ENCODE assay signal across 21 mouse cellular contexts in genomic region chr5:75704584-75705175, GRCm38 (mm10).
DNase-seq lines count a peak whose midpoint lies in the region; ATAC-seq and TF ChIP-seq lines count a peak whose summit lies in the region.
"Had no signal": no experiment of that assay in that cellular context is flagged by ENCODE, and none has a peak within 500 bp of the region (broad histone marks: within the 10 kb centered on the region; RNA-seq: fewer than 3 reads in every experiment).

No protein-coding gene starts in this region.

- no peak for TF ChIP-seq CTCF in hindbrain, postnatal 0 days (IDR thresholded peaks at IDR 0.05; ENCODE audit: low read depth)

- no peaks in the 10 kb centered on the region for H3K27me3 ChIP-seq in hindbrain, embryonic 10.5 days (ENCODE audit: insufficient read depth, poor library complexity, severe bottlenecking)
- no peaks in the 10 kb centered on the region for H3K27me3 ChIP-seq in hindbrain, postnatal 0 days (ENCODE audit: insufficient read depth, low read length)
- no peaks in the 10 kb centered on the region for H3K27me3 ChIP-seq in embryonic facial prominence, embryonic 11.5 days (ENCODE audit: control insufficient read depth, insufficient read depth, low read length)
- H3K27me3 ChIP-seq: embryonic facial prominence, embryonic 15.5 days; heart, embryonic 15.5 days had no signal

- WGBS in hindbrain, embryonic 10.5 days: 79% methylated on average over 7 of the region's 7 CpGs
- WGBS in hindbrain, postnatal 0 days: 84% methylated on average over 7 of the region's 7 CpGs
- WGBS in embryonic facial prominence, embryonic 11.5 days: 57% methylated on average over 7 of the region's 7 CpGs

- H3K9ac ChIP-seq in hindbrain, postnatal 0 days (replicated peaks; ENCODE audit: low read length): no peak overlapping the region
- no peak overlapping the region for H3K9ac ChIP-seq in embryonic facial prominence, embryonic 11.5 days (replicated peaks; ENCODE audit: low read length)
- H3K9ac ChIP-seq: embryonic facial prominence, embryonic 15.5 days; heart, embryonic 15.5 days had no signal

- 0 out of 2 replicates have a peak, but pooled peaks cover 2% of the 10 kb centered on the region for H3K4me1 ChIP-seq in hindbrain, embryonic 10.5 days (replicated peaks)
- peaks cover 2% of the 10 kb centered on the region; the same call in 1 of the 2 replicates for H3K4me1 ChIP-seq in hindbrain, postnatal 0 days (ENCODE audit: insufficient read depth, low read length)
- H3K4me1 ChIP-seq in embryonic facial prominence, embryonic 11.5 days (ENCODE audit: control insufficient read depth, insufficient read depth, low read length): no peaks in the 10 kb centered on the region
- H3K4me1 ChIP-seq: embryonic facial prominence, embryonic 15.5 days had no signal

- peaks cover 9% of the 10 kb centered on the region; the same call in 1 of the 2 replicates for H3K9me3 ChIP-seq in hindbrain, embryonic 10.5 days
- no peaks in the 10 kb centered on the region for H3K9me3 ChIP-seq in hindbrain, postnatal 0 days (ENCODE audit: low read length)
- no peaks in the 10 kb centered on the region for H3K9me3 ChIP-seq in embryonic facial prominence, embryonic 11.5 days (replicated peaks; ENCODE audit: control insufficient read depth, low read length)
- H3K9me3 ChIP-seq: embryonic facial prominence, embryonic 15.5 days; forebrain, embryonic 10.5 days; G1E; heart, embryonic 15.5 days had no signal

- H3K36me3 ChIP-seq in hindbrain, embryonic 10.5 days: no peaks in the 10 kb centered on the region
- no peaks in the 10 kb centered on the region for H3K36me3 ChIP-seq in hindbrain, postnatal 0 days (ENCODE audit: insufficient read depth, low read length)
- H3K36me3 ChIP-seq in embryonic facial prominence, embryonic 11.5 days (replicated peaks; ENCODE audit: control insufficient read depth, insufficient read depth, low read depth, low read length): no peaks in the 10 kb centered on the region
- H3K36me3 ChIP-seq: embryonic facial prominence, embryonic 15.5 days; forebrain, embryonic 10.5 days; G1E; heart, embryonic 15.5 days had no signal

- no peak overlapping the region for H3K4me2 ChIP-seq in hindbrain, postnatal 0 days (ENCODE audit: low read depth, low read length)
- no peak overlapping the region for H3K4me2 ChIP-seq in embryonic facial prominence, embryonic 11.5 days (ENCODE audit: low read depth, low read length)
- H3K4me2 ChIP-seq: embryonic facial prominence, embryonic 15.5 days; heart, embryonic 11.5 days; heart, embryonic 15.5 days had no signal

- H3K4me3 ChIP-seq in hindbrain, embryonic 10.5 days: no peak overlapping the region
- H3K4me3 ChIP-seq in hindbrain, postnatal 0 days (ENCODE audit: low read length): no peak overlapping the region
- no peak overlapping the region for H3K4me3 ChIP-seq in embryonic facial prominence, embryonic 11.5 days (ENCODE audit: low read depth, low read length)
- H3K4me3 ChIP-seq: embryonic facial prominence, embryonic 15.5 days; erythroblast, embryonic 14.5 days; forebrain, embryonic 10.5 days; heart, embryonic 15.5 days had no signal

- DNase-seq in hindbrain, embryonic 10.5 days (ENCODE audit: low spot score): peak; percentile 21
- DNase-seq in hindbrain, postnatal 0 days (ENCODE audit: low spot score): no peak
- peak; percentile 42 for DNase-seq in embryo, embryonic 11 days
- peak; percentile 73 for DNase-seq in embryonic facial prominence, embryonic 11.5 days (ENCODE audit: low spot score)
- DNase-seq in cerebellum, postnatal 25 days: no peak
- DNase-seq in retina, embryonic 14.5 days (ENCODE audit: low spot score): no peak
- DNase-seq: cerebellum, adult 11 months; cerebellum, adult 8-10 months; cerebellum, postnatal 14 days; gastrocnemius, postnatal 10 days; heart, postnatal 14 days; kidney, adult 11 months; kidney, adult 9 months had no signal

- H3K27ac ChIP-seq in hindbrain, embryonic 10.5 days: no peak overlapping the region
- H3K27ac ChIP-seq in hindbrain, postnatal 0 days: no peak overlapping the region
- no peak overlapping the region for H3K27ac ChIP-seq in embryonic facial prominence, embryonic 11.5 days (replicated peaks; ENCODE audit: low read depth, low read length)
- H3K27ac ChIP-seq: embryonic facial prominence, embryonic 15.5 days; forebrain, embryonic 10.5 days; heart, embryonic 15.5 days had no signal

- ATAC-seq in hindbrain, postnatal 0 days: no peak
- no peak for ATAC-seq in embryonic facial prominence, embryonic 11.5 days (replicated peaks; ENCODE audit: insufficient number of reproducible peaks, low FRiP score, low TSS enrichment, low read depth)
- ATAC-seq: forebrain, embryonic 14.5 days; hindbrain, embryonic 16.5 days had no signal

Comparison
In these comparisons a context has a peak if more than half of its experiments do, and no peak if none do; other contexts are left out.
1. DNase-seq: peak in hindbrain, embryonic 10.5 days (single experiment), embryo, embryonic 11 days (single experiment) and embryonic facial prominence, embryonic 11.5 days (single experiment); none in hindbrain, postnatal 0 days (single experiment), cerebellum, postnatal 25 days (0 of 2) and retina, embryonic 14.5 days (single experiment).